Mouse (Mus musculus) ovary, adult 18-20 months (tissue): ENCODE measurements around the gene Orai3.
"Not testable (repeated sequence)": the region's sequence is repeated elsewhere in the genome, so short reads cannot be mapped to it uniquely, and the experiment has no call there.

ENCODE experiments used
- DNase-seq: peaks from one replicate; pipeline ENCODE4 v3.0.0; 2022; ENCODE audit warnings: low spot score, mixed read lengths

Orai3 gene

DNA sequence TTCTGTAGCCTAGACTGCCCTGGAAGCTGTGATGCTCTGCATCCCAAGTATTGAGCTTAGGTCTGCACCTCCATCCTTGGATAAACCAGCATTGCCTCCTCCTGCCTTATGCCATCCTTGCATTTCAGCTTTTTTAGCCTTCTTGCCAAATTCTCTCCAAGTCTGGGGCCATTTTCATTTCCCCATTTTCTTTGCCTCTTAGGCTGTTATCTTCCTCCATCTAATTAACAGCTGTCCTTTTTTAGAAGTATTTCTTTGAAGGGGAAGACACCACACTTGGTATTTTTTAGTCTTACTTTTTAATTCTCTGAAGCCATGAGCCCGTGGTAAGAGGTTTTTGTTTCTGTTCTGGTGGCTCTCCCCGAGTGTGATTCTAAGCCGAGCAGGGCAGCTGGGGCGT, 6.0 kb upstream of the Orai3 start:
- DNase-seq, result no peak

DNA sequence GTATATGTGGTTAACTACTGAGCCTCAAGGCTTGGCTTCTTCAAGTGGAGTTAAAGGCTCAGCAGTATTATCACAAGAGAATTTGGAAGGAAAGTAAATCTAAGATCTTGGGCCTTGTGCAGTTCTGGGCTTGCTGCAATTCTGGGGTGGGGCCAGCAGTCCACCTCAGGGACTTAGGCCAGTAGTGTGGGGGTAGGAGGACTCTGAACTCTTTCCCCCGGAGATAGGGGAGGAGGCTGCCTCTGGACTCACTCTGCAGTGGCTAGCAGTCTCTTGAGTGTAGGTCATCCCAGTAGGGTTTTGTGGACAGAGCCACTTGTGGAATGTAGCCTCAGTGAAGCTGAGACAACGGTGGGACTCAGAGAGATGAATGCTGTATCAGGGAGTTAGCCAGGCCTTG, 3.9 kb upstream of the Orai3 start:
- no peak for DNase-seq

DNA sequence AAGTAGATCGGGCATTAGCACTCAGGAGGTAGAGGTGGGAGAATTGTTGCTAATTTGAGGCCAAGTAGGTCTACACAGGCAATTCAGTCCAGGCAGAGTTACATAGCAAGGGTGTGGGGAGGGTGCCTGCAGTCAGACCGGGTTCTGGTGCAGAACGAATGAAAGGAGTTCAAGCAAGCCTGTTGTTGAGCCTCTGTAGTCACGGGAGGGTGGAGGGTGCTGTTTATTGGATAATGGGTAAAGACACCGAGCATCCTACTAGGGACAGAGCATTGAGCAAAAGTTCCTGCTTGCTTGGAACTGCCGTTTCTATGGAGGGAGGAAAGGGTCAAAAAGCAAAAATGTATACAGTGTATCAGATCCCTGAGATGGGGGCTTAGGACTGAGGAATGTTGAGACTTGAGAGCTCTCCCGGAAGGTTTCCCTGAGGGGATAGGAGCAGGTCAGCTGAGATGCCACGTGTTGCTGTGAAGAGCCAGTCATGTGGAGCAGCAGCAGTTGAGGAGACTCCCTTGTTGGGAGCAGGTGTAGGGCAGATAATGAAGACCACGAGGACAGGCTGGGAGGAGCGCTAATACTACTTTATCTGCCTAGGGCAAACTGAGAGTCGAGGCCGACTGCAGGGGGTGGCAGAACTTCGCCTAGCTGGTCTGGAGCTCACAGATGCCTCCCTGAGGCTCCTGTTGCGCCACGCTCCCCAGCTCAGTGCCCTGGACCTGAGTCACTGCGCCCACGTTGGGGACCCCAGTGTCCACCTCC, 2.6 kb upstream of the Orai3 start:
- DNase-seq, result no peak

DNA sequence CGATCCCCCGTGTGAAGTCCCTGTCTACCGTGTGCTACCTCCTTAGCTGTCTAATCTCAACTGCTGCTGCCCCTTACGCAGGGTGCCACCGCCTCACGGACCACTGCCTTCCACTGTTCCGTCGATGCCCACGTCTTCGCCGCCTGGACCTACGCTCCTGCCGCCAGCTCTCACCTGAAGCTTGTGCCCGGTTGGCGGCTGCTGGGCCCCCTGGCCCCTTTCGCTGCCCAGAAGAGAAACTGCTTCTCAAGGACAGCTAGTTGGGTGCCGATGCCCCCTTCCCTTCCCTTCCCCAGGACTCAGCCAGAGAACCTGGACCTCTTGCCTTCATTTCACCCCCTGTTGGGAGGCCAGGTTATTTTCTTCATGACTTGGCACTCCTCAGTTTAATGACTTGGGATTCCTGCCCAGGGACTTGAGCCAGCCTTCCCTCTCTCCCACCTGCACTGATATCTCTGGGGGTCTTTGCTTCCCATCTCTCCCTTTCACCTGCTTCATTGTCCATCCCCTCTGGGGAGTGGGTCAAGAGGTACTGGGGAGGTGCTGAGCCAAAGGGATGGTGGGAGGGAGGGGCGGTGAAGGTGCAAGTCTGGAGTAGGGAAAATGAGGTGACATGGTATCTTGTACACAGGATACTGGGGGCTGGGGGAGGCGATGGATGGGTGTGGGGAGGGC, 1.8 kb upstream of the Orai3 start:
- no peak for DNase-seq

DNA sequence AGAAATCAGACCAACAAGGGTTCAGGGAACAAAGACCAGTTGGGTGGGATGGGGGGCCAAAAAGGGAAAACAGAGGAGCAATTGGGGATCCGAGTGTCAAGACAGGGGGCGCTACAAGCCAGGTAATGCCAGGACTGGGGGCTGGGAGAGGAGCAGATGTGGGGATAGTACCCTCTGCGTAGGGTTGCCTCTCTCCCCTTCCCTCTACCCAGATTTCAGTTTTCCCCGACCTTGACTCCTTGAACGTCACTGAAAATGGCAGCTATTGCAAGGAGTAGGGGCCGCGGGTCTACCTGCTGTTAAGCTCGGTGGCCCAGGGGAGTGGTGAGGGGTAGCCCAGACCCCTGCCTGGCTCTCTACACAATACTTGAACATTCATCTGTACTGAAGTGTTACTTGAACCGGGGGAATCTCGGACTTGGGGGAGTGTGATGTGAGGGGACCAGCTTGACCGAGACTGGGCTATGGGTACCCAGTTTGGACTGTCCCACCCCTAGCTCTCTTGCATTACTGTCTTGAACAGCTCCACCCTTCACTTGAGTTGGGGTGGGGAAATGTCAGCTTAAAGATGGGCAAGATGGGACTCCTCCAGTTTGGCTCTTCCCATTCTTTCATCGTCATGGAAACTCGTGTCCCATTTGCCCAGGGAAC, 1.1 kb upstream of the Orai3 start:
- no peak for DNase-seq

DNA sequence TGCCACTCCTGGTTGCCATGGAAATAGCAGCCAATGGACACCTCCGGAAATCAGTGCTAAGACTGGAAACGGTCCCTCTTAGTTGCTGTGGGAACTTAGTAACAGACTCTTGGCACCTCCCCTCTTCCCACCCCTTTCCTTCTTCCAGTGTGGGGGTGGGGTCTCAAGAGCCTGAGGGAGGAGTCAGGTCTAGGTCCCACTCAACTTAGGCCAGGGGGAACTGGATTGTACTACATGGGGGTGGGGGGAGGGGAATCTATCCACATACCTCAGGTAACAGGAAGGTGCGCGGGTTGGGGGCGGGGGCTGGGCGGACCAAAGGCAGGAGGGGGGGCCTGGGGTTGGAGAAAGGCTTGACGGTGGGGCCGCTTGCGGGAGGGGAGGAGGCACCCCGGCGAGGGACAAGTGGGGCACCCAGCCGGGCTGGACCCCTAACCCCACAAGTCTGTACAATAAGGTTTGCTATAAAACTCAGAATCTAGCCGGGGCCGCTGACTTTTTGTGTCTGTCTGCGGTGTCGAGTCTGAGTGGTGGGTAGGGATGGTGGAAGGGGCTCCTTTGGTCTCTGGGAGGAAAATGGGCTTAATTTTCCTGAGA, 520 bp upstream of the Orai3 start:
- DNase-seq, result peak; percentile 93

DNA sequence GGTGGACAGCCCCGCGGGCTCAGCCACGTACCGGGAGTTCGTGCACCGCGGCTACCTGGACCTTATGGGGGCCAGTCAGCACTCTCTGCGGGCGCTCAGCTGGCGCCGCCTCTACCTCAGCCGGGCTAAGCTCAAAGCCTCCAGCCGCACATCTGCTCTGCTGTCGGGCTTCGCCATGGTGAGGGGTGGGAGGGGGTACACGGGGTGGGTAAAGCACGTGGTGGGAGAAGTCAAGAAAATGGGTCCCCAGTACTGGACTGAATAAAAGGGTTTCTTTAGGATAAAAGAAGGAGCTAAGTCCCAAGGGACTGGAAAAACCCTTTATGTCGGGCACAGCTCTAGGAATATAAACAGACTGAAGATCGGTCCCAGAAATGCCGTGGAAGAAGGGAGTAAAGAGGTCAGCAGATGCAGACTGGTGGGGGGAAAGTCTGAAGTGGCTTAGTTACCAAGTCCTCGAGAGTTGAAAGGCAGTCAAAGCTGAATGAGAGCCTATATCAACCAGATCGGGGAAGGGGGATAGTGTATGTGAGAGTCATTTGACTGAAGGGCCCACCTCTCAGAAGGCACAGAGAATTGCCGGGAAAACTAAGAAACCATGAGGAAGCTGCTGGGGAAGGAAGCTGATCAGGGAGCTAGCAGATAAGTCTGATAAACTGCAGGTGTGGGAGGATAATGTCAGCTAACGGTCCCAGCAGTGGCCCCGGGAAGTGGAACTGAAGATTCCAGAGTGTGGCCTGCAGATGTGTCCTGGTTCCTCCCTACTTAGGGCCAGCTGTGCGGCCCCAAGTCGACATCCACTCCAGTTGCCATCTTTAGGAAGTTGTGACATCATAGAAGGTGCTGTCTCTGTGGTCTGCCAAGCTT, 657 bp downstream of the Orai3 start:
- no peak for DNase-seq

DNA sequence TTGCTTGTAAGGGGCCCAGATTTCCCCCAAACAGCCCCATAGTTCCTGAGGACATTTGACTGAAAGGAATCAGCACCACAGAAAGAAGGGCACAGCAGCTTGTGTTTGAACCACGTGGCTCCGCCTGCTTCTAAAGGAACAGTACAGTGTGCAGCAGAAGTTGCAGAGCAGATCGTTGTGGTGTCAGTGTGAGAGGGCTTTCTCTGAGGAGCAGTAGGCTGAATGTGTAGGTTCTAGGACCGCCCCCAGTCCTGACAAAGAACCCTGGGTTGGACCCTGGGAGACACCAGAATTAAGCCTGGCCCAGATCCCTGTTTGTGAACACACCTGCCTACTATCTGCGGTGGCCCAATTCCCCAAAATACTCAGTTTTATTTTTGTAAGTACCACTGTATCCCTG, 1.6 kb downstream of the Orai3 start:
- DNase-seq, result no peak

DNA sequence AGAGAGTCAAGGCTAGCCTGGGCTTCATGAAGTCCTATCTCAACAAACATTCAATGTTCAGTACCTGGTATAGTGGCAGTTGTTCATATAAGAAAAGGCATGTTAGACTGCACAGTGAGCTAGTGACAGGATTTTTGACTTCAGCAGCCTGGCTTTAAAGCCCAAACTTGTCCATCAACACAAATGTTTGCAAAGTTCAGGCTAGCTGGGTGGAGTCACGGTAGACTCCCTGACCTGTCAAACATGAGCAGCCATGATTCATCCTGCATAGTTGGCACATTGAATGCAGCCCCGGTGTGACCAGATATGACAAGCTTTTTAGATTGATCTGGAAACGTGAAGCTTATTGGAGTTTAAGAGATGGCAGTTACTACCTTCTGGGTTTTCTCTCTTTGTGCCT, 2.5 kb downstream of the Orai3 start:
- no peak for DNase-seq

DNA sequence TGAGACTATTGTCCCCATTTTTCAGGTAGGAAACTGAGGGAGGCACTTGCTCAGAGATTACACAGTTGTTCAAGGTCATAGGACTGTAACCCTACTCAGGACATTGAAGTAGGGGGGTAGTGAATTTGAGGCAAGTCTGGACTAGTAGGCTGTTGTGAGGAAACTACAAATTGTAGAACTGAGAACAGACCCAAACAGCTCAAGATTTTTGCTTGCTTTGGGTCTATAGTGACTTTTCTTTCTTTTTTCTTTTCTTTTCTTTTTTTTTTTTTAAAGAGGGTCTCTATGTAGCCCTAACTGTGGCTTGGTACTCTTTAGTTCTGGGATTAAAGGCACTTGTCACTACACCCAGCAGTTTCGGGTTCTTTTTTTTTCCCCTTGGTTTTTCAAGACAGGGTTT, 2.9 kb downstream of the Orai3 start:
- DNase-seq, result no peak

DNA sequence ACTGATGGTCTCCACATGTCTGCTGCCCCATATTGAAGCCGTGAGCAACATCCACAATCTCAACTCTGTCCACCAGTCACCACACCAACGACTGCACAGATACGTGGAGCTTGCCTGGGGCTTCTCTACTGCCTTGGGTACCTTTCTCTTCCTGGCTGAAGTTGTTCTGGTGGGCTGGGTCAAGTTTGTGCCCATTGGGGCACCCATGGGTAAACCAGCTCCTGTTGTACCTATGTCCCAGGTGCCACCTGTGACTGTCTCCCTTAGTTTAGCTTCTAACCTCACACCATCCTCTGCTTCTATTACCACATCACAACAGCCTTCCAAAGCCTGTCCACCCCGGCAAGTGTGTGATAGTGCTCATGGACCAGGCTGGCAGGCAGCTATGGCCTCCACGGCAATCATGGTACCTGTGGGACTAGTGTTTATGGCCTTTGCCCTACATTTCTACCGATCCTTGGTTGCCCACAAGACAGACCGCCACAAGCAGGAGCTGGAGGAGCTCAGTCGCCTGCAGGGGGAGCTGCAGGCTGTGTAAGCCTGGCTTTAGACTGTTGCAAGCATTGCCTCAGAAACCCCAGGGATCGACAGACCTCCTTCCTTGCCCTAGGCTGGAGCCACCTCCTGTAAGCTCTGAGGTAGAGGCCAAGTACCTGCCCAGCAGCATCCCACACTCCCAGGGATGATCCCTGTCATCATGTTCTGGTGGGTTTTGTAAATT, 4.2 kb downstream of the Orai3 start:
- no peak for DNase-seq

DNA sequence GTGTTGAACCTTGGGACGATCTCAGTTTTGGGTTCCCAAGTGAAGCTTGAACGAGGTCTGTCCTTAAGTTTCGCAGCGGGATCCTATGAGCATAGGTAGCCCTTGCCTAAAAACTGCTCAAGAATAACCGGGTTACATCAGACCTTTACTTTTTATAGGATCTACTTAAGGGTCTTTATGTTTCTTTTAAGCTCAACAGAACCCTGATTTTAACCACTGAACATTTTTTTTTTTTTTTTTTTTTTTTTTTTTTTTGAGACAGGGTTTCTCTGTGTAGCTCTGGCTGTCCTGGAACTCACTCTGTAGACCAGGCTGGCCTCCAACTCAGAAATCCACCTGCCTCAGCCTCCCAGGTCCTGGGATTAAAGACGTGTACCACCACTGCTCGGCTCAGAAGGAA, 6.2 kb downstream of the Orai3 start:
- DNase-seq, result not testable (repeated sequence)

DNA sequence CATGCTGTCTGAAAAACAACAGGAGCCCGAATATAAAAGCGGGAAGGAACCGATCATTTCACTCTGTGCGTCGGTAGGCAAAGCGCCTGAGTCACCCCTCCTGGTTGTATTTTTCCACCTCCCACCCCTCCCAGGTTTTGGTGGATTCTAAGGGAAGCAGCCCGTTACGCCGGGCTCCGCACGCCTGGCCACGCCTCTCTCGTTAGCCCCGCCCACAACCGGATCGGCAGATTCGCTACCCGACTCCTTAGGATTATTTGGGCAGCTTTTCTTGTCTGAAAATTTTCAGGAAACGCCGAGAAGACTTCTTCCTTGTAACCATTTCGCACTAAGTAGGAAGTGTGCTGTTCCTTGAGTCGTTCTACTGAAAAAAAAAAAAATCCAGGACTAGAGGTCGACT, 6.8 kb downstream of the Orai3 start, which contains the start of gene Setd1a:
Setd1a (plus strand) TSS at position 245 of the 400 bp plus-strand sequence.
- DNase-seq, result peak; percentile 76

DNA sequence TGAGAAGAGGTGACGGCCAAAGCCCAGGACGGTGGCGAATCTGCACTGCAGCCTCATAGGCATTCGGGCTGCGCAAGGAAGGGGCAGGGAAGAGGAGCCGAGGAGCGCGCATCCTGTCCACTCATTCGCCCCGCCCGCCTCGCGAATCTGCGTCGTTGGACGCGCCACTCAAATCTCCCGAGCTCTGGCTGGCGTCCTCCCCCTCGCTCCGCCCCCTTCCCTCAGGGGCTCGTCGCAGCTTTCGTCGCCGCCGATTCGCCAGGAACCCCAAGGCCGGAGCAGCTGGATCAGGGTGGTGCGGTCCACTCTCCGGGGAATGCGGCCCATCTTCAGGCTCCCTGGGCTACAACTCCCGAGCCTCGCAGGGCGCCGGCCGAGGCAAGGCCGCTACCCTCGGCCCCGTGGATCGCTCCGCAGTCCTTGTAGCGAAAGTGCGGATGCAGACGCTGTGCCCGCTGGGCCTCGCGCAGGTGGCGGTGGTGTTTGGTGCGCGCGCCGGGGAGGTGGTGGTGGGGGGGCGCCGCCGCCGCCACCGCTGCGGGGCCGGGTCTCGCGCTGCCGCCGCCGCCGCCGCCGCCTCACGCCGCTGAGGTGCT, 7.4 kb downstream of the Orai3 start:
- DNase-seq, result peak; percentile 92

DNA sequence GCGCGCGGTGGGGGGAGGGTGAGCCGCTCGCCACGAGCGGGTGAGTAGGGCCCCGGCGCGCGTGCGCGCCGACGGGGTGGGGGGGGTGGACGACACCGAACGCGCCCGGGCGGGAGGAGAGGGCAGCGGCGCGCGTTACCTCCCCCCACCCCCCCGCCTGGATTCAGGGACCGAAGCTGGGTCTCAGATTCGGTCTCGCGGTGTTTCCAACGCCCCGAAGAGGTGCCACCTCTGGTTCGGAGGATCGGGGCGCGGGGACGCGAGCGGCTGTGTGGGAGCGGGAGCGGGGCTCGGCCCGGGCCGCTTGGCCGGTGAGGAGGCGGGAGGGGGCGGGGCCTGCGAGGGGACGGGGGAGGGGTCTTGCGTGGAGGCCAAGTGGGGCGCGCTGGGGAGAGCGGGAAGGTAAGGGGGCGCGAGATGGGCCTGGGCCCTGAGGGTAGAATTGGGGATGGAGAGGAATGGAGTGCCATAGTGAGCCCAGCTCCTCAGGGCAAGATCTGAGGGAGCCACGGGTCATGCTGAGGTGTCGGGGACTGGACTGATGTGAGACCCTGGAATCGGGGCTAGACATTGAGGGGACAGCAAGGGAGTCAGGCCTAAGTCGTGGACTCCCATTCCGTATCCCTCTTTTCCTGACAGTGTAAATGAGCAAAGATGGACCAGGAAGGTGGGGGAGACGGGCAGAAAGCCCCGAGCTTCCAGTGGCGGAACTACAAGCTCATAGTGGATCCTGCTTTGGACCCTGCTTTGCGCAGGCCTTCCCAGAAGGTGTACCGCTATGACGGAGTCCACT, 8.1 kb downstream of the Orai3 start:
- DNase-seq, result no peak

DNA sequence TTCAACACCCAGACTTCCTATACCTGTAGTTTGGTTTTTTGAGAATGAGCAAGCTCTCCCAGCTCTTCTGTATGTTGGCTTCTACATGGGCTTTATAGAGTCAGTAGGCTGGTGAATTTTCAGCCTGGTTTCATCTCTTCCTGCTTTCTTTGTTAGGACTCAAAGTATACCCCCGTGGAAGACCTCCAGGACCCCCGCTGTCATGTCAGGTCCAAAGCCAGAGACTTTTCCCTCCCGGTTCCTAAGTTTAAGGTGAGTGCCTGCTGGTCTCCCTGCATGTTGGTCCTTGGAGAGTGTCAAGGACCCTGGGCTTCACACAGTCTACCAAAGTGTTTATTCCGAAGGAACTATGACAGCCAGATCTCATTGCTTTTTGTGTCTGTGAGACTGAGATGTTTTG, 8.7 kb downstream of the Orai3 start:
- DNase-seq, result no peak

DNA sequence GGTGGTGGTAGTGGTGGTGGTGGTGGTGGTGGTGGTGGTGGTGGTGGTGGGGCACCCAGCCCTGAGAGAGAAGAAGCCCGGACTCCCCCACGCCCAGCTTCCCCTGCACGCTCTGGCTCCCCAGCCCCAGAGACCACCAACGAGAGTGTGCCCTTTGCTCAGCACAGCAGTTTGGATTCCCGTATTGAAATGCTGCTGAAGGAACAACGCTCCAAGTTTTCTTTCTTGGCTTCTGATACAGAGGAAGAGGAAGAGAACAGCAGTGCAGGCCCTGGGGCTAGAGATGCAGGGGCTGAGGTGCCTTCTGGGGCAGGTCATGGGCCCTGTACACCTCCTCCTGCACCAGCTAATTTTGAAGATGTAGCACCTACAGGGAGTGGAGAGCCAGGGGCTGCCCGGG, 15.7 kb downstream of the Orai3 start, which contains the start of gene Gm49388:
Gm49388 (plus strand) TSS at position 301 of the 400 bp plus-strand sequence.
- no peak for DNase-seq

DNA sequence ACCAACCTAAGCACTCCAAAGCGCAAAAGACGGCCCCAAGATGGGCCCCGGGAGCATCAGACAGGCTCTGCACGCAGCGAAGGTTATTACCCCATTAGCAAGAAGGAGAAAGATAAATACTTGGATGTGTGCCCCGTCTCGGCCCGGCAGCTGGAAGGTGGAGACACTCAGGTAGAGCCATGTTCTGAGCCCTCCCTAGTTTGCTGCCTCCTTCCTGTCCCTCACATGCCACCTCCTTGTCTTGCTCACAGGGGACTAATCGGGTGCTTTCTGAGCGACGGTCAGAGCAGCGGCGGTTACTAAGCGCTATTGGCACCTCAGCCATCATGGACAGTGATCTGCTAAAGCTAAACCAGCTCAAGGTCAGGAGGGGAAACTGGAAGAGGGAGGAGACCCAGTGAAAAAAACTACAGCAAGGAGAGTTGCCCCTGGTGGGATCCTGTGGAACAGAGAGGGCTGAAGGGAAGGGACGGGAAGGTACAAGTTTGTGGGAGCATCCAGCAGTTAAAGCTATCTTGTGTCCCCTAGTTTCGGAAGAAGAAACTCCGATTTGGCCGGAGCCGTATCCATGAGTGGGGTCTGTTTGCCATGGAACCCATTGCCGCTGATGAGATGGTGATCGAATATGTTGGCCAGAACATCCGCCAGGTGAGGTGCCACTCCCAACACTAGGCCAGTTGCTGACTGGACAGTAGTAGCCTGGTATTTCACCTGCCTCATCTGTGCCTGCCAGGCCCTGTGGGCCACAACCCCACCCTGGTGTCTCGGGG, 27.6 kb downstream of the Orai3 start:
- DNase-seq, result no peak

DNA sequence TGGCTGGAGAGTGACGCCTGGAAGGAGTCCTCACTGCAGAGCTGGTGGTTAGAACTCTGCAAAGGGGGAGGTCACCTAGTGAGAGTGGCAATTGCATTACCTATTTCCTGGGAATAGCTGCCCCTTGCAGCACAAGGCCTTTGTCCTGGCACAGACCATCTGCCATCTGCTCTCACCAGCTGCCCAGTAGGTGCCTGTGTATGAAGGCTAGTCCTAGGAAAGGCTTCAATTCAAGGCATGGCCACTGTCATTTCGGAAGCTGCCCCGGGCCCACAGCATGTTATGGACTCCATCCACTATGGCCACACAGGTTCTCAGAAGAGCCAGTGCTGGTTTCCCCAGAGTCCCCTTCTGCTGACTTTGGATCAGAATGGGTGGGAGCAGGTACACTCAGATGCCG, 29.0 kb downstream of the Orai3 start:
- no peak for DNase-seq
